Mouse (Mus musculus) cerebellum, adult 2 months (tissue): Measurements from ENCODE around the gene Dync1h1.

Experiments
- CTCF ChIP-seq: fragments of 200-500 bp; IDR thresholded peaks from 2 replicates; pipeline ENCODE4 v1.5.1; 2011; ENCODE audit warnings: low read depth, mild to moderate bottlenecking, control low read depth, low read length, moderate library complexity, borderline replicate concordance; ENCODE audit not compliant: insufficient read depth
- POLR2A ChIP-seq: fragments of 200-500 bp; IDR thresholded peaks from 2 replicates; pipeline ENCODE4 v1.6.1; 2011; ENCODE audit warnings: low read length, control low read depth, borderline replicate concordance; ENCODE audit not compliant: insufficient read depth

GRCm38 (mm10) chr12:110700730-110701129, 99.5 kb downstream of the Dync1h1 start:
- TF ChIP-seq CTCF: no peak
- no peak for TF ChIP-seq POLR2A
